Mouse (Mus musculus): Measurements from ENCODE around the gene Efcab11. TPM values are rescaled to one million over a fixed set of nuclear protein-coding genes. Genes with fewer than 3 reads are reported as not detected.

Gene Efcab11
- polyA plus RNA-seq, 1 experiment = 4.5 TPM

GRCm38 (mm10) chr12:99715129-99716037 lies 168.9 kb downstream of the Efcab11 start:
- Histone ChIP-seq H3K9me3 (no peaks in the 10 kb centered on the region), H3K4me3 (replicated peaks) (no peak overlapping the region), H3K4me1 (peaks cover 5% of the 10 kb centered on the region; the same call in 1 of the 2 replicates), H3K36me3 (replicated peaks; ENCODE audit: low read length) (peaks cover 2% of the 10 kb centered on the region), H3K27me3 (replicated peaks) (no peaks in the 10 kb centered on the region)
- TF ChIP-seq GATA1 (IDR thresholded peaks at IDR 0.05; ENCODE audit: borderline replicate concordance, low read length) (no peak), FLI1 (IDR thresholded peaks at IDR 0.05; ENCODE audit: low read length) (no peak)

DNA sequence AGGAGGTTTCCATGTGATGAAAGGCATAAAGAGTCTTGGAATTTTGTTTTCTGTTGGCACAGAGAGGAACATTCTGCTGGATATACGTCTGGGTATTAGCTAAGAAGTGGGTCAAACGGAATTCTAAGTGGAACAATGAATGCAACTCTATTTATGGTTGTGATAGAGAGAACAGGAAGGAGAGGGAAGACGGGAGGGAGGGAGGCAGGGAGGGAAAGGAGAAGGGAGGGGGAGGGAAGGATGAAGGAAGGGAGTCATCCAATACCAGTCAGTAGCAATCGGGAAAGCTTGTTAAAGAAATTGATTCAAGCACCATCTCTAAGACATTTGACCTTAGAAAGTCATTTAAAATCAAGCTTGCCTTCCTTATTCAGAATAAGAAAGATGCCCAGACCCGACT lies 172.0 kb downstream of the Efcab11 start:
- TF ChIP-seq FLI1 (IDR thresholded peaks at IDR 0.05; ENCODE audit: low read length) = no peak
- TF ChIP-seq GATA1 (IDR thresholded peaks at IDR 0.05; ENCODE audit: borderline replicate concordance, low read length) = no peak
- Histone ChIP-seq H3K36me3 (replicated peaks; ENCODE audit: low read length) (no peaks in the 10 kb centered on the region), H3K9me3 (no peaks in the 10 kb centered on the region), H3K27me3 (replicated peaks) (no peaks in the 10 kb centered on the region), H3K4me1 (peaks cover 5% of the 10 kb centered on the region; the same call in 1 of the 2 replicates), H3K4me3 (replicated peaks) (no peak overlapping the region)

GRCm38 (mm10) chr12:99702248-99702647 lies 182.0 kb downstream of the Efcab11 start:
- Histone ChIP-seq H3K27me3 (replicated peaks) (no peaks in the 10 kb centered on the region), H3K4me1 (peaks cover 9% of the 10 kb centered on the region; the same call in 1 of the 2 replicates), H3K9me3 (0 out of 2 replicates have a peak, but pooled peaks cover 8% of the 10 kb centered on the region), H3K36me3 (replicated peaks; ENCODE audit: low read length) (no peaks in the 10 kb centered on the region), H3K4me3 (replicated peaks) (no peak overlapping the region)
- no peak for TF ChIP-seq GATA1 (IDR thresholded peaks at IDR 0.05; ENCODE audit: borderline replicate concordance, low read length)
- TF ChIP-seq FLI1 (IDR thresholded peaks at IDR 0.05; ENCODE audit: low read length) = no peak

GRCm38 (mm10) chr12:99700380-99700779 lies 183.9 kb downstream of the Efcab11 start:
- Histone ChIP-seq H3K4me3 (replicated peaks) (no peak overlapping the region), H3K36me3 (replicated peaks; ENCODE audit: low read length) (no peaks in the 10 kb centered on the region), H3K4me1 (peaks cover 9% of the 10 kb centered on the region; the same call in 1 of the 2 replicates), H3K9me3 (peaks cover 19% of the 10 kb centered on the region), H3K27me3 (replicated peaks) (no peaks in the 10 kb centered on the region)
- TF ChIP-seq GATA1 (IDR thresholded peaks at IDR 0.05; ENCODE audit: borderline replicate concordance, low read length) = no peak
- TF ChIP-seq FLI1 (IDR thresholded peaks at IDR 0.05; ENCODE audit: low read length) = no peak

GRCm38 (mm10) chr12:99699379-99700023 lies 184.7 kb downstream of the Efcab11 start:
- TF ChIP-seq GATA1 (IDR thresholded peaks at IDR 0.05; ENCODE audit: borderline replicate concordance, low read length) (no peak), FLI1 (IDR thresholded peaks at IDR 0.05; ENCODE audit: low read length) (no peak)
- Histone ChIP-seq H3K4me1 (peaks cover 9% of the 10 kb centered on the region; the same call in 1 of the 2 replicates), H3K36me3 (replicated peaks; ENCODE audit: low read length) (no peaks in the 10 kb centered on the region), H3K9me3 (peaks cover 23% of the 10 kb centered on the region), H3K27me3 (replicated peaks) (no peaks in the 10 kb centered on the region), H3K4me3 (replicated peaks) (no peak overlapping the region)

GRCm38 (mm10) chr12:99694066-99694465 lies 190.2 kb downstream of the Efcab11 start:
- H3K4me1 ChIP-seq = no peaks in the 10 kb centered on the region
- no peaks in the 10 kb centered on the region for H3K36me3 ChIP-seq (replicated peaks; ENCODE audit: low read length)
- TF ChIP-seq FLI1 (IDR thresholded peaks at IDR 0.05; ENCODE audit: low read length) = no peak
- no peak for TF ChIP-seq GATA1 (IDR thresholded peaks at IDR 0.05; ENCODE audit: borderline replicate concordance, low read length)
- peaks cover 19% of the 10 kb centered on the region for H3K9me3 ChIP-seq
- no peaks in the 10 kb centered on the region for H3K27me3 ChIP-seq (replicated peaks)
- H3K4me3 ChIP-seq (replicated peaks) = no peak overlapping the region

DNA sequence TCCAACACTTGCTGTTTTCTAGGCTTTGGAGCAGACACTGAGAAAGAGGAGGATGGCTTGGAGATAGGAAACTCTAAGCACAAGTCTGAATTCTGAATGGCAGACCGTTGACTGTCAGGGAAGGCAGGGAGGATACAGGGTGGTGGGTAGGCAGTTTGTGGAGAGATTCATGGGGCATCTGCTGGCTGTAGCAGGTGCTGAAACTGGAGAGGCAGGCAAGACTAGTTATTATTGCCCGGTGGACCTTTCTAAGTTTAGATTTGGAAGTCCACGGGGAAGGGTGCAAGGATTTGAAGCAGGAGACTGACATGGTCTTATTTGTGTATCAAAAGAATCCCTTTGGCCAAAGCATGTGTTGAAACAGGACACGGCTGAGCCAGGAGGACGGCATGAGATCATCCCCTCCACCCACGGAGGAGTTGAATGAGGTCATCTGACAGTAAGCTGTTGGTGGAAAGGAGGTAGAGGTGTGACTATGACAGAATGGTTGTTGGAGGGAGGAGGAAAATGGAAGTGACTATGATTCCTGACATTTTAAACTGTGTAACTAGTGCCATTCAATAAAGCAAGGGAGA lies 197.7 kb downstream of the Efcab11 start:
- H3K4me1 ChIP-seq = peaks cover 12% of the 10 kb centered on the region
- H3K9me3 ChIP-seq = no peaks in the 10 kb centered on the region
- no peaks in the 10 kb centered on the region for H3K36me3 ChIP-seq (replicated peaks; ENCODE audit: low read length)
- H3K27me3 ChIP-seq (replicated peaks) = no peaks in the 10 kb centered on the region
- TF ChIP-seq GATA1 (IDR thresholded peaks at IDR 0.05; ENCODE audit: borderline replicate concordance, low read length) (no peak), FLI1 (IDR thresholded peaks at IDR 0.05; ENCODE audit: low read length) (no peak)
- no peak overlapping the region for H3K4me3 ChIP-seq (replicated peaks)

DNA sequence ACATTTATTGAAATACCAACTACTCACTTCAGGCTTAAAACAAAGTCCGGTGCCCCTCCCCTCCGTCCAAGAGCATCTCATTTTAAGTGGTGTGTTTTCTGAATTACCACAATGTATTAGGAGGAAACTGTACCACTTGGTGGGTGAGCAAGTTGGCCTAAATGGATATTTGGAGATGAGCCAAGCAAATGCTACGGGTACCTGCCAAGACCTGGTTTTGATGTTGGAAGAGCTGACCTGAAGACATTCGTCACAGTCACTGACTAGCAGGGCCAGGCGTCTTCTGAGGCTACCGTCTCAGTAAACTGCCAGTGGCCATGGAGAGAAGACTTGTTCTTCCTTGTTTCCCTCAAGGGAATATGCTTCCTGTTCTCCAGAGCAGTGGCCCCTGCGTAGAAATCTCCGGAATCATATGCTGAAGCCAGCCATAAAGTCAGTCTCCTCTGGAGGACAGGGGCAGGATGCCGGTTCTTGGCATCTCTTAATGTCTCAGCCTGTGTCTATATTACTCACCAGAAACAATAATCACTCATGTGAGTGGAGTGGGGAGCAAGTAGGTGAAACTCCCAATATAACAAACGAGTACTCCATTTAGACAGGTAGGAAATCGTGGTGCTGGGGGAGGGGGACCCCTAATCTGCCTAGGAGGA lies 198.7 kb downstream of the Efcab11 start:
- no peaks in the 10 kb centered on the region for H3K9me3 ChIP-seq
- H3K27me3 ChIP-seq (replicated peaks) = no peaks in the 10 kb centered on the region
- H3K4me1 ChIP-seq = peaks cover 12% of the 10 kb centered on the region
- H3K4me3 ChIP-seq (replicated peaks) = no peak overlapping the region
- no peak for TF ChIP-seq GATA1 (IDR thresholded peaks at IDR 0.05; ENCODE audit: borderline replicate concordance, low read length)
- no peak for TF ChIP-seq FLI1 (IDR thresholded peaks at IDR 0.05; ENCODE audit: low read length)
- no peaks in the 10 kb centered on the region for H3K36me3 ChIP-seq (replicated peaks; ENCODE audit: low read length)

DNA sequence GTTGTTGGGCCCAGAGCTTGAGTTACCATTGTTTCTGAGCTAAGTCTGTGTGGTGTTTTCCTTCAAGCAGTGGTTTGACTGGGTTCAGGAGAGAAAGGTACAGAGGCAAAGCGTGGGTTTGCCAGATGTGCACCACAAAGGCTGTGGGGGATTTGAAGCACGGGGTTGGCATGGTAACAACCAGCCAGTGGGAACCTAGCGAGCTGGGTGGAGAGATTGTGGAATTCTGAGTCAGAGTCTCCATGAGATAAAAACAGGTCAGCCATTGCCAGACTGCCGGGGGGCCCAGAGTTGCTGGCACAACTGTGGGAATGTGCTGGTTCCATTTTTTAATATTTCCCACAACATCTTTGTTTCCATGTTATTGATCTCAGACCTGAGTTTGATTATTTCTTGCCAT lies 202.6 kb downstream of the Efcab11 start:
- Histone ChIP-seq H3K36me3 (replicated peaks; ENCODE audit: low read length) (no peaks in the 10 kb centered on the region), H3K27me3 (replicated peaks) (no peaks in the 10 kb centered on the region), H3K4me1 (peaks cover 12% of the 10 kb centered on the region), H3K9me3 (no peaks in the 10 kb centered on the region), H3K4me3 (replicated peaks) (no peak overlapping the region)
- no peak for TF ChIP-seq GATA1 (IDR thresholded peaks at IDR 0.05; ENCODE audit: borderline replicate concordance, low read length)
- no peak for TF ChIP-seq FLI1 (IDR thresholded peaks at IDR 0.05; ENCODE audit: low read length)

Data from megakaryocyte, embryonic 14.5 days (primary cell).